Mouse (Mus musculus) forebrain, embryonic 11.5 days (tissue): ENCODE measurements around the gene Coq4. TPM values are rescaled to one million over a fixed set of nuclear protein-coding genes. Genes with fewer than 3 reads are reported as not detected.

Source experiments
- ATAC-seq: fragments of 200-750 bp; cut with Nextera tagmentation; replicated peaks from 2 replicates; pipeline ENCODE4 v1.8.0; 2017; ENCODE audit warnings: moderate TSS enrichment; ENCODE audit not compliant: low FRiP score
- DNase-seq: peaks from one replicate; pipeline ENCODE4 v3.0.0-alpha.2; 2017; ENCODE audit warnings: low spot score
- H3K27ac ChIP-seq: fragments of 300-500 bp; sonication (generic); 2 replicates; pipeline ENCODE4 v1.5.1; 2014; ENCODE audit warnings: low read depth, low read length
- H3K27me3 ChIP-seq: fragments of 300-500 bp; sonication (generic); 2 replicates; pipeline ENCODE4 v1.6.1; 2014; ENCODE audit warnings: mild to moderate bottlenecking, low read length, mixed read lengths; ENCODE audit not compliant: control insufficient read depth, insufficient read depth
- H3K36me3 ChIP-seq: fragments of 300-500 bp; sonication (generic); 2 replicates; pipeline ENCODE4 v1.6.1; 2014; ENCODE audit warnings: mild to moderate bottlenecking, low read length, moderate library complexity, mixed read lengths; ENCODE audit not compliant: control insufficient read depth, insufficient read depth
- H3K4me1 ChIP-seq: fragments of 300-500 bp; sonication (generic); replicated peaks from 2 replicates; pipeline ENCODE4 v1.6.1; 2014; ENCODE audit warnings: low read length, mixed read lengths; ENCODE audit not compliant: control insufficient read depth, insufficient read depth
- H3K4me2 ChIP-seq: fragments of 300-500 bp; sonication (generic); 2 replicates; pipeline ENCODE4 v1.6.1; 2014; ENCODE audit warnings: low read depth, mild to moderate bottlenecking, low read length, moderate library complexity, mixed read lengths; ENCODE audit not compliant: severe bottlenecking
- H3K4me3 ChIP-seq: fragments of 300-500 bp; sonication (generic); 2 replicates; pipeline ENCODE4 v1.5.1; 2014; ENCODE audit warnings: low read depth, low read length
- H3K9ac ChIP-seq: fragments of 300-500 bp; sonication (generic); 2 replicates; pipeline ENCODE4 v1.6.1; 2014; ENCODE audit warnings: low read length
- H3K9me3 ChIP-seq: fragments of 300-500 bp; sonication (generic); 2 replicates; pipeline ENCODE4 v1.6.1; 2016; ENCODE audit warnings: low read length, mixed read lengths; ENCODE audit not compliant: control insufficient read depth
- WGBS: fragments of 180-500 bp; shearing (Covaris S2); extraction: QIAGEN DNeasy Blood & Tissue Kit; methylation state at CpG from one replicate; pipeline ENCODE4 v1.1.7; 2014; 5-methylcytosine and 5-hydroxymethylcytosine counted together
- polyA plus RNA-seq: library from polyadenylated mRNA; unstranded; fragments of >200 nt; fragmentation: Nextera tagmentation; extraction: Ambion mirVana; gene quantifications from 2 replicates; pipeline ENCODE4 v1.2.1, GENCODE M21; 2014

The Coq4 gene
- polyA plus RNA-seq, 1 experiment from 2014 or later: 40.5 TPM

GRCm38 (mm10) chr2:29815678-29816371 lies 28.5 kb downstream of the Coq4 start:
- Histone ChIP-seq H3K4me1 (peaks cover 7% of the 10 kb centered on the region; the same call in 1 of the 2 replicates), H3K36me3 (no peaks in the 10 kb centered on the region; the same call in 1 of the 2 replicates), H3K4me3 (no peak overlapping the region), H3K27me3 (peaks cover 9% of the 10 kb centered on the region; the same call in 1 of the 2 replicates), H3K4me2 (no peak overlapping the region), H3K9me3 (no peaks in the 10 kb centered on the region), H3K9ac (no peak overlapping the region), H3K27ac (no peak overlapping the region)
- no peak for ATAC-seq
- 82% methylated on average over 11 of the region's 11 CpGs for WGBS
- DNase-seq: no peak

- Histone ChIP-seq H3K4me2 (no peak overlapping the region), H3K9ac (no peak overlapping the region), H3K27ac (no peak overlapping the region), H3K27me3 (peaks cover 9% of the 10 kb centered on the region; the same call in 1 of the 2 replicates), H3K4me1 (peaks cover 7% of the 10 kb centered on the region; the same call in 1 of the 2 replicates), H3K36me3 (no peaks in the 10 kb centered on the region), H3K9me3 (no peaks in the 10 kb centered on the region), H3K4me3 (no peak overlapping the region)
- DNase-seq: peak; percentile 92
- 35% methylated on average over 8 of the region's 8 CpGs for WGBS
- ATAC-seq: peak; percentile 47
Observed at GRCm38 (mm10) chr2:29817426-29818232, 30.3 kb downstream of the Coq4 start.

GRCm38 (mm10) chr2:29819363-29819762 lies 32.1 kb downstream of the Coq4 start:
- WGBS: 21% methylated on average over 2 of the region's 2 CpGs
- Histone ChIP-seq H3K4me2 (peak overlapping the region; percentile 41; the same call in 1 of the 2 replicates), H3K27ac (no peak overlapping the region), H3K9ac (no peak overlapping the region), H3K27me3 (peaks cover 9% of the 10 kb centered on the region; the same call in 1 of the 2 replicates), H3K4me3 (no peak overlapping the region), H3K9me3 (no peaks in the 10 kb centered on the region), H3K36me3 (no peaks in the 10 kb centered on the region), H3K4me1 (peaks cover 7% of the 10 kb centered on the region; the same call in 1 of the 2 replicates)
- DNase-seq (no peak), ATAC-seq (no peak)

- Histone ChIP-seq H3K9me3 (no peaks in the 10 kb centered on the region), H3K36me3 (no peaks in the 10 kb centered on the region), H3K9ac (peak within 1 kb of the TSS; percentile 56), H3K4me1 (peaks cover 7% of the 10 kb centered on the region; the same call in 1 of the 2 replicates), H3K4me2 (peak within 1 kb of the TSS; percentile 41), H3K4me3 (peak within 1 kb of the TSS; percentile 22), H3K27me3 (peaks cover 9% of the 10 kb centered on the region; the same call in 1 of the 2 replicates), H3K27ac (peak within 1 kb of the TSS; percentile 89)
- DNase-seq: peak; percentile 93
- peak; percentile 82 for ATAC-seq
- under 1% methylated on average over 35 of the region's 35 CpGs for WGBS
Observed at GRCm38 (mm10) chr2:29820025-29820817, 32.9 kb downstream of the Coq4 start, which contains the start of gene Urm1. TSS of gene Urm1 (plus strand) at chr2:29820075.

- no peak for DNase-seq
- H3K4me2 ChIP-seq: peak overlapping the region; percentile 80
- H3K4me3 ChIP-seq: peak overlapping the region; percentile 92
- no peaks in the 10 kb centered on the region; the same call in 1 of the 2 replicates for H3K27me3 ChIP-seq
- no peaks in the 10 kb centered on the region for H3K9me3 ChIP-seq
- H3K4me1 ChIP-seq: peaks cover 2% of the 10 kb centered on the region; the same call in 1 of the 2 replicates
- H3K9ac ChIP-seq: peak overlapping the region; percentile 79
- H3K27ac ChIP-seq: peak overlapping the region; percentile 88
- no peak for ATAC-seq
- no peaks in the 10 kb centered on the region for H3K36me3 ChIP-seq
- WGBS: 22% methylated on average over 11 of the region's 11 CpGs
Observed at GRCm38 (mm10) chr2:29826318-29826925, 39.1 kb downstream of the Coq4 start.

- peak; percentile 94 for DNase-seq
- Histone ChIP-seq H3K4me3 (peak overlapping the region; percentile 92), H3K36me3 (no peaks in the 10 kb centered on the region), H3K27me3 (no peaks in the 10 kb centered on the region; the same call in 1 of the 2 replicates), H3K9me3 (no peaks in the 10 kb centered on the region), H3K4me1 (peaks cover 2% of the 10 kb centered on the region; the same call in 1 of the 2 replicates), H3K27ac (peak overlapping the region; percentile 88), H3K9ac (peak overlapping the region; percentile 79), H3K4me2 (peak overlapping the region; percentile 80)
- under 1% methylated on average over 48 of the region's 48 CpGs for WGBS
- peak; percentile 93 for ATAC-seq
Observed at GRCm38 (mm10) chr2:29826926-29827708, 39.8 kb downstream of the Coq4 start.

- Histone ChIP-seq H3K36me3 (no peaks in the 10 kb centered on the region), H3K27ac (no peak overlapping the region), H3K4me3 (peak overlapping the region; percentile 92), H3K9me3 (no peaks in the 10 kb centered on the region), H3K4me2 (peak overlapping the region; percentile 75), H3K9ac (peak overlapping the region; percentile 79), H3K4me1 (peaks cover 2% of the 10 kb centered on the region; the same call in 1 of the 2 replicates), H3K27me3 (no peaks in the 10 kb centered on the region; the same call in 1 of the 2 replicates)
- ATAC-seq (no peak), DNase-seq (no peak)
- WGBS: 5% methylated on average over 12 of the region's 12 CpGs
Observed at GRCm38 (mm10) chr2:29827709-29828024, 40.4 kb downstream of the Coq4 start.
